Mouse (Mus musculus) gastrocnemius, postnatal 25 days (tissue): Measurements from ENCODE around the gene Agap1. TPM values are rescaled to one million over a fixed set of nuclear protein-coding genes. Genes with fewer than 3 reads are reported as not detected.
A peak's percentile ranks its signal among the peaks of the same experiment; 100 is the strongest.

Experiments
- DNase-seq: peaks from one replicate; pipeline ENCODE4 v3.0.0; 2022
- total RNA-seq, 2 experiments: library from RNA; stranded (reverse); gene quantifications; 1 replicate in 1 of 2; 2 replicates in 1 of 2; pipeline ENCODE4 v1.2.3; 2021

Gene Agap1
- total RNA-seq, 2 experiments from 2014 or later = 15.1 to 21.8 TPM

- DNase-seq = no peak
These were observed 479.2 kb downstream of the Agap1 start for GRCm38 (mm10) chr1:89933786-89934185.

GRCm38 (mm10) chr1:89934316-89935260, 480.0 kb downstream of the Agap1 start:
- no peak for DNase-seq

GRCm38 (mm10) chr1:89935493-89936348, 481.1 kb downstream of the Agap1 start:
- no peak for DNase-seq

GRCm38 (mm10) chr1:89938884-89939595, 484.4 kb downstream of the Agap1 start:
- DNase-seq = no peak

GRCm38 (mm10) chr1:89939596-89939960, 485.0 kb downstream of the Agap1 start:
- no peak for DNase-seq

GRCm38 (mm10) chr1:89939981-89940726, 485.5 kb downstream of the Agap1 start:
- DNase-seq = peak; percentile 49

- DNase-seq = no peak
These were observed 486.4 kb downstream of the Agap1 start for GRCm38 (mm10) chr1:89940961-89941524.

GRCm38 (mm10) chr1:89941701-89942381, 487.2 kb downstream of the Agap1 start:
- DNase-seq = no peak

- DNase-seq = no peak
These were observed 487.9 kb downstream of the Agap1 start for GRCm38 (mm10) chr1:89942395-89942976.

GRCm38 (mm10) chr1:89943202-89943601, 488.6 kb downstream of the Agap1 start:
- no peak for DNase-seq
